Mouse (Mus musculus) CH12F3 (cell line): Measurements from ENCODE around the gene Fes.
"Not testable (repeated sequence)": the region's sequence is repeated elsewhere in the genome, so short reads cannot be mapped to it uniquely, and the experiment has no call there.

Source experiments
- in situ Hi-C: fragments of 300-500 bp; cut with MboI; formaldehyde crosslinking; loops from 2 replicates; pipeline ENCODE4 v1.14.3; 2020; ENCODE audit warnings: low sequenced_read_pairs

Fes gene

GRCm38 (mm10) chr7:80405188-80405695, 17.5 kb upstream of the Fes start, which contains the start of gene Furin:
Furin (minus strand) TSS chr7:80405436.
- in situ Hi-C loops = no loop called here

GRCm38 (mm10) chr7:80404101-80404894, 16.6 kb upstream of the Fes start:
- in situ Hi-C loops = no loop called here

GRCm38 (mm10) chr7:80403551-80403950, 15.8 kb upstream of the Fes start:
- in situ Hi-C loops = no loop called here

GRCm38 (mm10) chr7:80402651-80403321, 15.0 kb upstream of the Fes start:
- in situ Hi-C loops = no loop called here

DNA sequence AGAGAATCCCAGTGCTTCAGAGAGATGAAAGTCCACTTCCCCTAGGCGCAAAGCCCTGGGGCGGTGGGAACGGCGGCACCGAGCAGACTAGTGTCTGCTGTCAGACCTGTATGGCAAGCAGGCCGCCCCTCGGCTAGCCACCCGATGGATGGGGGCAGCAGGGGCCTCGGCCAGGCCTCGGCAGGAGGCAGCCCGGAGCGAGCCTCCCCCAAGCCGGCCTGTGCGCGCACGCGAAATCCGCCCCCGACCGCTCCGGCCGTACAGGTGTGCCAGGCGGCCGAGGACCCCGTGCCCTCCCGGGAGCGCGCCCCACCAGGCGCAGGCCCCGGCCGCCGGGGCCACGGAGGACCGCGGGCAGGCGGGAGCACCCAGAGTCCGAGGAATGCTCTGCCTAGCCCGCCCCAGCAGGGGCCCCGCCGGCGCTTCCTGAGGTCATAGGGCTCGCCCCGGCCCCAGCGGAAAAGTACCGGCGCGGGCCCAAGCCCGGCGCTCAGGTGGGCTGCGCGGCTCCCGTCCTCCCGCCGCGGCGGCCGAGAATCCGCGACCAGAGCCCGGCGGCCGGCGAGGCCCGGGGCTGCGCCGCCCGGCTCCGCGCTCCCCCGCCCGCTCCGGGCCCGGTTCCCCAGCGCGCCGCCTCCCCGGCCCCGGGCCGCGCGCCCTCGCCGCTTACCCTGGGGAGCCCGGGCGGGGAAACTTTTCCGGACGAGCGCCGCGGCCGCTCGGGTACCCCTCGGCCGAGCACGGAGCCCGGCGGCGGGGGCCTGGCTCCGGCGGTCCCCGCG, 14.3 kb upstream of the Fes start:
- in situ Hi-C loops = no loop called here

GRCm38 (mm10) chr7:80401041-80401859, 13.5 kb upstream of the Fes start:
- in situ Hi-C loops = no loop called here

GRCm38 (mm10) chr7:80400571-80400970, 12.8 kb upstream of the Fes start:
- in situ Hi-C loops = no loop called here

GRCm38 (mm10) chr7:80400099-80400498, 12.4 kb upstream of the Fes start:
- in situ Hi-C loops = no loop called here

DNA sequence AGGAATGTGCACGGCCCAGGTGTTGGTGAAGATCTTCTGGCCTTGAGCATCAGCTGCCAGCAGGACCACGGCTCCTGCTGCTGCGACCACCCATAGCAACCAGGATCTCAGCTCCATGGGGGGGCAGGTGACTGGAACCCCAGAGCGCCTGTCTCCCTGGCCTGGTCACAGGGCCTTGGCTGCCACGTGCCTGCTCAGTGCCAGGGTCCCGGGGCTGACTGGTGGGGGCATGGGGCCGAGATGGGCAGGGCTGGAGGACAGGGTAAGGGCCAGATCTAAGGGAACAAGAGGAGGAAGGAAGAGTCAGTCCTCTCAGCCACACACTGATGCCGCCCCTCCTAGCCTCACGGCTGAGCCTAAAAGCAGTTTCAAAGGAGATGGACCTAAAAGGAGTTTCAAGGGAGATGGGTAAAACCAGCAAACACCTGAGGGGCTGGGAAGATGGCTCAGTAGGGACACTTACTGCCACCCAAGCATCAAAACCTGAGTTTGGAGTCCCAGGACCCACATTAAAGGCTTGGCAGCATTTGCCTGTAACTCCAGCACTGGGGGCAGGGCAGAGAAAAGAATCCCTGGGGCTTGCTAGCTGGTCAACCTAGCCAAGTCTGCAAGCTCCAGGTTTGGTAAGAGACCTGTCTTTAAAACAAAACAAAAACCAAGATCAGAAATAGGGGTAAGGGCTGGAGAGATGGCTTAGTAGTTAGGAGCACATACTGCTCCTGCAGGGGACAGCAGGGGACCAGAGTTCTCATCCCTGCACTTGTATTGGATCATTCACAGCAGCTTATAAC, 11.1 kb upstream of the Fes start:
- in situ Hi-C loops = no loop called here

DNA sequence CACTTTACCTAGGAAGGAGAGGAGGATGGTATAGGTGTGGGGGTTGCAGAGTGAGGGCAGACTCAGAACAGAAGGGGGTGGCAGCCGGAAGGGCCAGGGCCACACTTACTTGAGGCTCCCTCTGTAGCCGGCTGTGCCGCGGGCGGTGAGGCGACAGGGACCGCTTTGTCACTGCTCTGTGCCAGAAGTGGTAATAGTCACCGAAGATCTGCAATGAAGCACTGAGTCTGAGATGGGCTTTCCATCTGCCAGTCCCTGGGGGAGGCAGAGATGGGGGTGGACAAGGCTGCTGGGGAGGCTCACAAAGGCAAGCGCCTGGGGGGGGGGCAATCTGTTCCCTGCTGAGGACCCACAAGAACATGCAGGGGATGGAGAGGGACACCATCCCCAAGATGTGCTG, 10.2 kb upstream of the Fes start:
- in situ Hi-C loops = no loop called here

DNA sequence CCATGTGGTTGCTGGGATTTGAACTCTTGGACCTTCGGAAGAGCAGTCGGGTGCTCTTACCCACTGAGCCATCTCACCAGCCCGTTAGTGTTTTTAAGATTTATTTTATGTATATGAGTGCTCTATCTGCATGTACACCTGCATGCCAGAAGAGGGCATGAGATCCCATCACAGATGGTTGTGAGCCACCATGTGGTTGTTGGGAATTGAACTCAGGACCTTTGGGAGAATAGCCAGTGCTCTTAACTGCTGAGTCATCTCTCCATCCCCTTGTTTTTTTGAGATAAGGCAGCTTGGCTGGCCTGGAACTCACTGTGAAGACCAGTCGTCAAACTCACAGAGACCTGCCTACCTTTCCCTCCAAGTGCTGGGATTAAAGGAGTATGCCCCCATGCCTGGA, 8.7 kb upstream of the Fes start:
- in situ Hi-C loops = not testable (repeated sequence)

- in situ Hi-C loops = no loop called here
These were observed 6.9 kb upstream of the Fes start for GRCm38 (mm10) chr7:80394600-80394999.

DNA sequence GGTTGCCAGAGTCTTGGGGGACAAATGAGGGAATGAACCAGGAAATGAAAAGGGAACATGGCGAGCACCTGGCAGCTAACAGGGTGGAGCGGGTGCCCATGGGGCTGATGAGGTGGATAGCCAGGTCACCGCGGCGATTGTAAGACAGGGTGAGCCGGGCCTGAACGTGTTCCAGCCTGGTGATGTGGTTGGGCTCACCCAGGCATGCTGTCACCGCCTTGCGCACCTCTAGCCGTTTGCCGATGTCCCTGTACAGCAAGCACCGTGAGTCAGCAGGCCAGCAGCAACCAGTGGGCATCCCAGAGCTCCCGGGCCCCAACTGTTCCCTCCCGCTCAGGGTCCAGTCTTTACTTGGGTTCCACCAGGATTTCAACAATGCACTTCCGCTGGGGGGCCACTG, 4.4 kb upstream of the Fes start:
- in situ Hi-C loops = no loop called here

DNA sequence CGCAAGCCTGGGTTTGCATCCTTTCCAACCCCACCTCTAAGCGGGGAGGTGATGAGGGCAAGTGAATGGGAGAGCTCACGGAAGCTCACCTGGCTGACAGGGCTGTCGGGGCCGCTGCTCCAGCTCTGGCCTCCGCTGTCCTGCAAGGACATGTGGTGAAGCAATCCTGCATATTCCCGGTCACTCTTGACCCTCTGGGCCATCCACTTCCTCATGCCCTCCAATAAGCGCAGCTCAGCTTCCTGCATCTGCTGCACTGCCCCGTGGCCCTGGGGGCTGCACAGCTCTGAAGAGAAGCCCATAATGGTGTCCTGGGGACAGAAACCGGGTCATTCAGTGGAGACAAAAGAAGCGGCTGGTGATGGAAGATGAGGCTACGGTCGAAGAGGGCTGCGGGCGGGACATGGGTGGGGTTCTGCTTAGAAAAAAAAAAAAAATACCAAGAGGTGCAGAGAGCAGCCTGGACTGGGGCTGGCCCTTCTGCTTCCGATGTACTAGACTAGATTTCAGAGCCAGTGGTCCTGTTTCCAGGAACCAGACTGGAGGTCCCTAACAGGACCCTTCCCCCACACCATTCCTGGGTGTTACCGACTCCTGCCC, 613 bp downstream of the Fes start:
- in situ Hi-C loops = loop anchor here (5.0 kb wide), 1 partner anchor 190 kb away; no protein-coding TSS in a partner anchor

GRCm38 (mm10) chr7:80386235-80386930, 1.4 kb downstream of the Fes start:
- in situ Hi-C loops = loop anchor here (5.0 kb wide), 1 partner anchor 191 kb away; no protein-coding TSS in a partner anchor

- in situ Hi-C loops = no loop called here
These were observed 4.8 kb downstream of the Fes start for GRCm38 (mm10) chr7:80382919-80383318.

DNA sequence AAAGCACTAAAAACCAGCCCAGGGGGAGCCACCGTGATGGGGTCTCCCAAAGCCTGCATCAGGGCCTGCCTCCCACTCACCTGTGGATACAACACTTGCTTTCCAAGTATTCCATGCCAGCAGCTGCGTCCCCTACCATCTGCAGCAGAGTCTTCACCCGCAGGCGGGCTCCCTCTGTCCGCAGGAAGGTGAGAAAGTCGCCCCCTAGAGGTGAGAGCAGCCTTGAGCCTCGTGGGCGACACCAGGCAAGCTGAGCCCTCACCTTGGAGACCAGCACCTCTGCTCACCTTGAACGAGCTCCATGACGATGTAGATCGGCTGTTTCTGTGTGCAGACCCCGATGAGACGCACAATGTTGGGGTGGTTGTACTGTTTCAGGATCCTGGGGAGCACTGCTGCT, 8.2 kb downstream of the Fes start:
- in situ Hi-C loops = no loop called here

GRCm38 (mm10) chr7:80377471-80377870, 10.3 kb downstream of the Fes start:
- in situ Hi-C loops = no loop called here

- in situ Hi-C loops = no loop called here
These were observed 11.6 kb downstream of the Fes start for GRCm38 (mm10) chr7:80376192-80376591.
